Mouse (Mus musculus) adrenal gland, postnatal 36 days (tissue): ENCODE results near the gene Cenpc1. TPM values are rescaled to one million over a fixed set of nuclear protein-coding genes. Genes with fewer than 3 reads are reported as not detected.

ENCODE experiments used
- DNase-seq, 2 experiments: peaks; one replicate each; pipeline ENCODE4 v3.0.0; 2021; ENCODE audit warnings: mixed read lengths in 1 of 2
- total RNA-seq, 2 experiments: library from RNA; stranded (reverse); gene quantifications; 2 replicates each; pipeline ENCODE4 v1.2.3; 2021

The Cenpc1 gene
- total RNA-seq, 2 experiments from 2014 or later, result 14.7 to 15.0 TPM

DNA sequence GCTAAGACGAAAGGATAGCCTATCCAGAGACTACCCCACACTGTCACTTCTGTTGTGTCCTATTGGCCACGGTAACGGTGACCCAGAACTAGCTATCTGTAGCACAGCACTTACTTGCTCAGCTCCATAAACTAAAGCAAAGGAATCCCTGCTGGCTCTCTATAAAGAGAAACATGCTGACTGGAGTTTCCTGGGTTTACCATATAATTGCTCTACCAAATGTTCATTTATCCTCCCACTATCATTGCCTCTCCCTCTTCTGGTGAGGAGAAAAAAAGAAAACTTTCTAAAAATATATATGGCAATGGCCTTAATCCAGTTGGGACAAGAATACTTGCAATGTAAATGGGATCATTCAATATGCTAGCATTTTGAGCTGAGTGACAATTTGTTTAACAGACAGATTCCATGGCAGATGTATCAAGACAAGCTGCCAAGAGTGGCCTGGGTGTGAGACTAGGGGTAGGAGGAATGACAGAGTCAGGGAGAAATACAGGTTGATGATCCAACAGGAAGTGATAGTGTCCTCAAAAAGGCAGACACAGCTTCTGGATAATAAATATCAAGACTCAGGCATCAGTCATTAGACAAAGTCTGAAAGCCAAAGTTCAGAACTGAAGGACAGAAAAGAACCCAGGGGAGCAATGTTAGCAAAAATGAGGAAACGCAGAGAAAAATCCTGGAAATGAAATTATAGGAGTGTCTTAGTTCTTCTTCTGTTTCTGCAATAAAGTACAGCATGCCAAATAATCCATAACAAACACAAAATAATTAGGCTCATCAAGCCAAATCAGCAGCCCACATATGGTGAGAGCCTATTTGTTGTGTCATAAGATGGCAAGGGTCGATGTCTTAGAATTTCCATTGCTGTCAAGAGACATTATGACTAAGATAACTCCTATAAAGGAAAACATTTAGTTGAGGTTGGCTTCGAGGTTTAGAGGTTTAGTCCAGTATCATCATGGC, 68.6 kb downstream of the Cenpc1 start:
- DNase-seq, result no peak

DNA sequence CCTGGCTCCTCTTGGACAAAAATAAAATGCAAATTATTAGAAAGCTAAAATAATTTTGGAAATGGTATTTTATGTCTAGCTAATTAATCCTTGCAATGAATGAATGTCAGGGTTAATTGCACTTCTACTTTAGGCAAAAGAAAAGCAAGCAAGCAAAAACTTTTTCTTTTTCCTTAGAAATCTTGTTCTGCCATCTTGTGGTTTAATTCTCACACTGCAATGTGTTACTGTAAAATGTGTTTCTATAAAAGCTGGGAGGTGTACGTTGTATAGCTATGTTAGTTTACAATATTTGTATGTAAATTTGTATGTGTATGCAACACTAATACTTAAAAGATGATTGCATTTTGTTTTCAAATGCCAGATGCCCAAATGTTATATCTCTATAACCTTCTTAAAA, 70.8 kb downstream of the Cenpc1 start:
- DNase-seq, result no peak

DNA sequence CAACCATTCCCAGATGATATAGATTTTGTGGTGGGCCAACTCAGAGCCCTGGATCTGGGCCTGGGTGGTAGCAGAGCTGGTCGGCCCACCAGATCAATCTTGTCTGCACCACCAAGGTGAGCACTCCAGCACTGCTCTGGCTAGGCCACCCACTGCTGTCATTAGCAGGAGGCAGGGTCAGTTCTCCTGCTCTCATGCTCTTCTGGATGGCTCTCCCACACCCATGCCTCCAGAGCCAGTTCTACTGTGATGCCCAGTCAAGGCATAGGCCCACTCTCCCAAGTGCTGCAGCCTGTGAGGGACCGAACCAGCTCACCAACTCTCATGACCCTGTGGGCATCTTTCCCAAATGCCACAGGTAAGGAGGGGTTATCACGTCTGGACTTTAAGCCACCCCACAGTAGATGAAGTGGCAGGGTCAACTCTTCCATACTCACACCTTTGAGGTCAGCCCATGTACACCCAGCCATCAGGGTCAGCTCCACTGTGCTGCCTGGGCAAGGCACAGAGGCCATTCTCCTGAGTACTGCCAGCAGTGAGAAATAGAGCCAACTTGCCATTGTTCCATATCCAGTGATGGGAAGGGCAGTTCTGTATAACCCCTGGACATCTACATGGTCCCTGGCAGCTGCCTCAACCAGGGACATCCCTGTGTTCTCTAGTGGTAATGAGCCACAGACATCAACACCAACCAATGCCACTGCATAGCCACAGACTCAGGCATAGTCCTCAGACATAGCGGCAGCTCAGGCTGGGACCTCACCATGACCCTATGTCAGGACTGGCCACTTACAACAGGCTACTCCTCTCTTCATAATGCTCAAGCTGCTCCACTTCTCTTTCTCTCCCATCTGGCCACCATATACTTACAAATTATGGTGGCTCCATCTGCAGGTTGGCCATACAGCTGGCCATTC, 72.3 kb downstream of the Cenpc1 start:
- DNase-seq, result no peak

- DNase-seq, result no peak
These were observed 73.3 kb downstream of the Cenpc1 start for GRCm38 (mm10) chr5:85992055-85992454.

DNA sequence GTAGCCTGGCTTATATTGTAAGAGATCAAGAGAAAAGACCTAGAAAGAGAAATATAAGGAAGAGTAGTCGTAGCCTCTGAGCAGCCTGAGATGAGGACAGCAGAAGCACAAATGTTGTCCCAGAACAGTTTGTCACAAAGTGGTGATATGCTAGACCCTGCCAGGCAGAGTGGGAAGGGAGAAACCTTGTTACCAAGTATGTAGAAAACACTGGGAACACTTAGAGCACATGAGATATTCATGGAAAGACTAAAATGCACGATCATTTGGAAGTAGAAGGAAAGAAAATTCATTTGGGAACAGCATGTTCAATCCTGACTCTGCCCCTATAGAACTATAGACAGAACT, 77.9 kb downstream of the Cenpc1 start:
- DNase-seq, result no peak

GRCm38 (mm10) chr5:85986734-85987515, 78.5 kb downstream of the Cenpc1 start:
- no peak for DNase-seq

DNA sequence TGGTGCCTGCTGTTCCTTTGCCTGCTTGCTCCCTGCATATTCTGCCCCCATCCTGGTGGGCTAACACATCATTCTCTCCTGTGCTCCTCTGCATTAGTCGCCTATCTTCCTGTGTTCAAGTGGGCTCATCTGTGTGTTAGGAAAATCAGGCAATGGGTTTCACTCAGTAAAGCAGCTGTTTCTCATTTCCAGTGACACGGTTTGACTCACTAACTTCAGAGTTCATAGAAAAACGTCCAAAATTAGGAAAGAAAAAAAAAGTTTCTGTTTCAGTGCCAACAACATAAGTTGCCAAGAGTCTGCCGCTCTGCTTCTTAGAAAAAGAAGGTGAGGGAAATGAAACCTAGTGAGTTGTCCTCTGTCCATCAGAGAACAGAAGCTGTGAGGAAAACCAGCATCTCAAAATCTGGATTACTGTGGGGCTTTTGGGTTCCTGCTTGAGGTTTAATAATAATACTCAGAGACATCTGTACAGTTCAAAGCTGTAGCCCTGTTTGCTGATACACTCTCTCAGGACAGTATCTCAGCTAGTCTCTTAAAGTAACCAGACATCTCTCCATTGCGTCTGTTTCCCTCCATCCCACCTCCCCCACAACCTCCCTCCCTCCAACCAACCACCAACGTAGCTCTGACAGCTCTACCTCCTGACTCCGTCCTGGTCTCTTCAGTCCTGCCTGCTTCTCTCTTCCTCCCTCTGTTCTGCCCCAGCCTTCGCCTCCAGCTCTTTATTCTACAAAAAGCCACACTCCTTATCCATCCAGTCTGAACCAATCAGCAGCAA, 87.5 kb downstream of the Cenpc1 start:
- no peak for DNase-seq

DNA sequence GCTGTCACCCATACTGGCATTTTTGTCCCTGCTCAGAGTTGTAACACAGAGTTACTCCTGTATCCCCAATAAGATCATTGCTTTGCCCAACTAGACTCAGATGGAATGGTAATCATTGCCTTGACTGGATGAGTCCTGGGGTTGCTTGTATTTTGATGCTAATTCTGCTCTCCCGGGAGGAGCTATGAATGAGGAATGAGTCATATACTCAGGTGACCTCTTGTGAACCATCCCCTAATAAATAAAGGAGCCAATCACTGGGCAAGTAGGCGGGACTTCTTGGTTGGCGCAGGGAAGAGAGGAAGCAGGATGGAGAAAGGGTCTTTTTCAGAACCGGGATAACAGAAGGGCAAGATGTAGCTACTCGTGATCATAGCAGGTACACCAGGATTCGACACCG, 102.6 kb downstream of the Cenpc1 start:
- no peak for DNase-seq

Other genes starting within 250 kb of the Cenpc1 start
- under 1 TPM; 0.59 to 0.60 TPM for gene Stap1, start 6.2 kb upstream of the Cenpc1 start, total RNA-seq
- gene Uba6, start 107.2 kb upstream of the Cenpc1 start, total RNA-seq, result 10 to 100 TPM; 16.7 to 20.0 TPM
- under 1 TPM; 0.33 to 0.56 TPM for gene Gnrhr, start 132.3 kb upstream of the Cenpc1 start, total RNA-seq
- not detected for gene Tmprss11c, start 223.7 kb upstream of the Cenpc1 start, total RNA-seq